Mouse (Mus musculus) adrenal gland, postnatal 36 days (tissue): ENCODE data around the gene Snrpe. TPM values are rescaled to one million over a fixed set of nuclear protein-coding genes. Genes with fewer than 3 reads are reported as not detected.

Source experiments
- DNase-seq, 2 experiments: peaks; one replicate each; pipeline ENCODE4 v3.0.0; 2021; ENCODE audit warnings: mixed read lengths in 1 of 2
- long read RNA-seq, 2 experiments: library from polyadenylated mRNA; stranded (forward); transcript quantifications; one replicate each; pipeline ENCODE4 v2.0.0; 2021; ENCODE audit warnings: borderline sequencing depth in 2 of 2
- total RNA-seq, 2 experiments: library from RNA; stranded (reverse); gene quantifications; 2 replicates each; pipeline ENCODE4 v1.2.3; 2021

Gene Snrpe
- total RNA-seq: 100 to 1,000 TPM; 116 TPM
- long read RNA-seq, experiment 1, transcript Snrpe-206 (4 exons, 653 nt): minor isoform, 5 of 143 reads
- long read RNA-seq, experiment 1, transcript Snrpe-204 (5 exons, 503 nt): major isoform, 117 of 143 reads
- long read RNA-seq, experiment 1, partial matches to known transcripts: 18 of 143 reads
- long read RNA-seq, experiment 1, other reads (novel, unspliced or antisense): 2 of 143 reads
- long read RNA-seq, experiment 2, transcript Snrpe-204 (5 exons, 503 nt): major isoform, 63 of 74 reads
- long read RNA-seq, experiment 2, partial matches to known transcripts: 4 of 74 reads
- long read RNA-seq, experiment 2, other reads (novel, unspliced or antisense): 2 of 74 reads

DNA sequence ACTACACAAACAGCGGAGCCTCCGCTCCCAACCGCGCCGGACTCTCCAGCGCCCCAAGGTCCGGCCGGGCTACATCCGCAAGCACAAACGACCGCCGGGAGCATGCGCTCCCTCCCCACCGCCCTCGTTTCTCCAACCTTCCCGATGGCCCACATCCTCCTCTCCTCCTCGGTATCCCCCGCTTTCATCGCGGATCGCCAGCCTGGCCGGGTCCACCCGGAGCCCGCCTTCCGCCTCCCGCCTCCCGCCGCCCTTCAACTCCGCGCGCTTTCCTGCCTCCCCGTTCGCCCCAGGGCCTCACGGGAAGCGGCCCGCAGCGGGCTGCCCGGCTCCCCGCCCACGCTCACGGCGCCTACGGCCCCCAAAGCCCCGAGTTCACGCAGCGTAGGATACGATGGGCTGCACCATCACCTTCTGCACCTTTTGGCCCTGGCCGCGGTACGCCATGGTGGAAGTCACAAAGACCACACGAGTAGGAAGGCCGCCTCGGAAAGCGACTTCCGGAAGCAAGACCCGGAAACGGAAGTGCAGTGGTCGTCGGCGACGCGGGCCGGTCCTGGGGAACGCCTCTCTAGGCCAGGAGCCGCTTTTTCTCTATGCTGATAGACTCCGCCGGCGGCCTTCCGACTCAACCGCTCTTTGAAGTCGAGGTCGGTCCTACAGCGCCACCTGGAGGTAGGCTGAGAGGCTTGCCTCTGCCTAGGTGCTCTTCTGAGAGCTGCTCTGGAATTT is at the start of gene Snrpe:
TSS of gene Snrpe (minus strand) at position 521 of the 732 bp plus-strand sequence.
- DNase-seq: peak; percentile 97 to 98

DNA sequence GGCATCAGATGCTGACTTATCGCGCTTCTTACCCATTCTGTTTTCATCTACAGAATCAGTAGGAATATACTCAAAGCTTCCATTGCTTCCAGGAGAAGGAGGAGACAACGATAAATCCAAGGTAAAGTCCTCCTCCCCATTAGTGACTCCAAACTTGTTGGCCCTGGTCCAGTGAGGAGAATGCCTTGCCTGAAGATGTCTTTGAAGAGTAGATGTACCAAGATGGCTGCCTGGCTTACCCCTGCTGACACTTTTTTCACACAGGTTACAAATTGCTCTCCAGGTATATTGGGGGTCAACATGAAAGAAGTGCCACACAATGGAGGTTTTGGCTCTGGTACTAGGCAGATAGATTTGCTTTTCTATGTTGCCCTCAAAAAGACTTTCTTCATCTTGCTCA is 48.8 kb upstream of the Snrpe start:
- DNase-seq: no peak

DNA sequence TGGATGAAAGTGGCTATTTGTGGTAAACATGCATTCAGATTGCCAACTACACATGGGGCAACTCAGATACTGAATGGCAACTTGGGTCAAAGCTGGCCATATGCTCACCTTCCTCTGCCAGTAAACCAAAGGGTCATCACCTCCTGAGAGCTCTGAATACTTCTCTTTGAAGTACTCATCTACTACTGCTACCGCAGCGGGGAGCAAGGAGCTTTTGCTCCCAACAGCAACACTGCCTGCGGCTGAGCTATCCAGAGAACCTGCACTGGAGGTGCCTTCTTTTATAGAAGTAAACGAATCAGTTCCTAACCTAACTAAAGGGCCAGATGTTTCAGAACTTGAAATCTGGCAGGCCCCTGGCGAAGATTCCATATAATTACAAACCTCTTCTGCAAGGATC is 46.7 kb upstream of the Snrpe start:
- no peak for DNase-seq

DNA sequence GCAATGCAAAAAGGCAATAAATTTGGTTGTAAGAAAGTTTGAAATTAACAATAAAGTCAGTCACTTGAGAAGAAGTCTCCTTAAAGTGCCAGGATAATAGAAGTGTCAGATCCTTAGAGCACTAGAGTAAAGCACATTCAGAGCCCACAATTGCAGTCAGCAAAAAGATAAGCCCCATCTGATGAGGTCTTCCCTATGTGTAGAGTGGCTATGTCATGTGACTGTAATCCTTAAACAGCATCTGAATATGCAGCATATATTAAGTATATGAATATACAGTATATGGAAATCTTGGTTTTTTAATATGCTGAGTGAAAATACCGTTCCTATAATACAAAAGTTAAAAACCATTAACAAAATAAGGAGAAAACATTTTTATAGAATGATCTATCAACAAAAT is 42.9 kb upstream of the Snrpe start:
- DNase-seq: no peak

DNA sequence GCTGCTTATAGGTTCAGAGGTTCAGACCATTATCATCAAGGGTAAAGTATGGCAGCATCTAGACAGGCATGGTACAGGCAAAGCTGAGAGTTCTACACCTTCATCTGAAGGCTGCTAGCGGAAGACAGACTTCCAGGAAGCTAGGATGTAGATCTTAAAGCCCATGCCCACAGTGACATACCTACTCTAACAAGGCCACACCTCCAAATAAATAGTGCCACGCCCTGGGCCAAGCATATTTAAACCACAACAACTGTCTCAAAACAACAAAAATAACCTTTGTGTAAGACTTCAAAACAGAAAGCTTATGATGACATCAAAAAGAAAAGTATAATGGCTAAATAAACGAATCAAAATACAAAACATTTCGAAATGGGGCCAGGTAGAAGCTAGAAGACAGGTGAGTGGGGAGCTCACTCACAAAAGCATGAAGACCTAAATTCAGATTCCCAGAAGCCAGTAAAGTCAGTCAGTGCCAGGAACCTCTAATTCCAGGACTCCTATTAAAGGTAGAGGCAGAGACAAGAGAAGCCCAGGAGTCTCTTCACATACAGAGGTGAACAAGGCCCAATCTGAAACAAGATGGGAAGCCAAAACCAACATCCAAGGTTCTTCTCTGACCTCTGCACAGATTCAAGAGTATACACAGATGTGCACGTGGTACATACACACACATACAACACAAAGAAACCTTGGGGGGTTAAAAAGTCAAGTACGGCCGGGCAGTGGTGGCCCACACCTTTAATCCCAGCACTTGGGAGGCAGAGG is 40.4 kb upstream of the Snrpe start:
- no peak for DNase-seq

DNA sequence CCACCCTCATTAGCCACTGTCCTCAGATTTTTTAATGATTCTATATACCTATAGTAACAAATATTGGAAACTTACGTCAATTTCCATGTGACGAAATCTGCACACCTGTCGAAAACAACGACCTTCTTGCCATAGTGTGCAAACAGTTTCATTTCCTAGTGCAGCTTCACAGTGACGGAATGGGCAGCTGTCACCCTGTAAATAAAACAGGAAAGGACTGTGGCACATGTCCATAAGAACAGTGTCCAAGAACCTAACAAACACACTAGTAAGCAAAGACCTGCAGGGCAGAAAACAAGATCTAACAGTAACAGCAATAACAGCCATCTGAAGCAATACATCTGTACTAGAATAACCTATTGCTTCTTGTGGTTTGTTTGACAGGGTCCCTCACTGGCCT is 35.6 kb upstream of the Snrpe start:
- no peak for DNase-seq

DNA sequence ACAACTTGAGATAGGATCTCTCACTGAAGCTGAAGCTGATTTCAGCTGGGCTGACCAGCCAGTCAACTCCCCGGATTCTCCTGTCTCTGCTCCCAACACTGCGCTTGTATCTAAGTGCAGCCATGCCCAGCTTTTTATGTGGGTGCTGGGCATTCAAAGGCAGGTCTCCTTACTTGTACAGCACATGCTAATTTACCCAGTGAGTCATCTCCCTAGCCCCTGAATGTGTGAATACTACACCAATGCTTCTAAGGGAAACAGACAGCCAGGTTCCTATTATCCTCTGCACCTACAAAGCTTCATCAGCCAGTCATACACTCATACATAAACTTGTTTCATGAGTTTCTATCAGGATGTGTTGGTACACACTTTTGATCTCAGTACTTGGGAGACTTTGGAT is 31.1 kb upstream of the Snrpe start:
- no peak for DNase-seq

DNA sequence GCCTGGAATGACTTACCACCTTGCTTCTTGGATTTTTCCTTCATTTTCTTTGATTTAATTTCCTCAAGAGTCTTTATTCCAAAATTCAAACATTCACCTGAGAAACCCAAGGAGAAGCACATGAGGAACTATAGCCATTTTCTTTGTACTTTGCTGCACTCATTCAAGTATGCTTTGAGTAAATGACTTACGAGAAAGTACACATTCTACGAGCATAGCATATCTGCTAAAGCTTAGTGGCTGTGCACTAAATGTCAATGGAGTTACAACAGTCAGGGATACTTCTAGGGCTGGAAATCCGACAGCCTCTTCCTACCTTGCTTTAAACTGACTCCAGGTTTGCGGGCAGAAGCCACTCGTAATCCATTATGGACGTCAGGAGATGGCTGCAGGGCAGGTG is 28.4 kb upstream of the Snrpe start:
- DNase-seq: no peak

DNA sequence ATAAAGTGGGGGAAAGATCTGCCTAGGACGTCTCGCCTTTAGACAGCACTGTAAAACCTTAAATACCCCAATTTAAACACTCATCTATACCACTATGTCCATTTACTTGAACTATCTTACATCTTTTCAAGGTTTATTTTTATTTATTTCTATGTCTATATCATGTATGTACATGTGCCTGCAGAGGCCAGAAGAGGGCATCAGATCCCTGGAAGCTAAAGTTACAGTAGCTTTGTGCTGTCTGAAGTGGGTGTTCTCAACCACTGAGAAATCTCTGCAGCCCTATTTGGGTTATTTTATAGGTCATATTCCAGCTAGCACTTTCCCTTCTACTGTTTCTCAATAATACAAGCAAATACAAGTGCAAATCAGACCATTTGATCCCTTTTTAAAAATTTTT is 22.1 kb upstream of the Snrpe start:
- DNase-seq: no peak

DNA sequence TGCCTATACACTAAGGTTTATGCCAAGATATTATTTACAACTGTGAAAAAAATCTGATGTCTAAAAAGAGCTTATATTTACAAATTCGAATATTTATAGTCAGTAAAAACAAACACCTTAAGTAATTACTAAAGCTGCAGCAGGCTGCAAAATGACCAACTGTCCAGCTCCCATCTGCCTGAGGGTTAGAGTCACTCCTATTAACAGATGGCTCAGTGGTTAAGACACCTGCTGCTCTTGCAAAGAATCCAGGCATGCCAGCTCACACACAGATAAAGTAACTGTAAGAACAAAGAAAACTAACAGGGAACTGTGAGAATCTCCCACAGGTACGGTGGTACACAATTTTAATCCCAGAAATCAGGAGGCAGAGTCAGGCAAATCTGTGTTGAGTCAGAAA is 15.0 kb upstream of the Snrpe start:
- no peak for DNase-seq

DNA sequence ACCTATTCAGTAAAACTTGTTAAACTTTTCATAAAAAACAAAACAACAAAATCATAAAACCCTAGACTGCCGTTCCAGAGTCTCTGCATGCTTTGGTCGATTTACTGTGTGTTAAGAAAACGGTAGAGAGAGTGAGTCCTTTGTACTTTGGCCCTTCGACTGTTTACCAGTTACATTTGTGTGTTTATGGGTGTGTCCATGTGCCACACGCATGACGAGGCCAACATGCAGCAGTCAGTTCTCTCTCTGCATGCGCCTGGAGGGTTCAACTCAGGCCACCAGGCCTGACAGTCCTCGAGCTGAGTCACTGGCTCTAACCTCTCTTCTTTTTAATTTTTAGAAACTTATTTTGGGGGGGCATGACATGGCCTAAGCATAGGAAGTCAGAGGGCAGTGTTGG is 8.2 kb upstream of the Snrpe start:
- no peak for DNase-seq

DNA sequence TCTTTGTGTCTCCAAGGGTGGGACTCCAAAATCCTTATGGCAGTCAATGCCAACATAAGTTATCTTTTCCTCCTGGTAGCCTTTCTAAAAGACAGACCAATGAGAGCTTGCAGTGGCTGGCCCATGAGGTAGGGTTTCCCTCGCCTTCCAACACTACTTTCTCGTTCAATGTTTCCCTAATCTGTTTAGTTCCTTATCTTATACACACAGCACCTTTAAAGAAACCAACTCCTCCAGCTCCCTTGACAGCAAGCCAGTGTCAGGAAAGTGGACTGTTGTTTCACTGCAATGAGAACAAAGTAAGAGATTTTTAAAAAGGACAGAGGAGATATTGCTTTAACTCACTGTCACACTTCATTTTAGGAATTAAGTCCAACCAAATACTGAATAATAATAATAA is 7.8 kb upstream of the Snrpe start:
- DNase-seq: no peak

DNA sequence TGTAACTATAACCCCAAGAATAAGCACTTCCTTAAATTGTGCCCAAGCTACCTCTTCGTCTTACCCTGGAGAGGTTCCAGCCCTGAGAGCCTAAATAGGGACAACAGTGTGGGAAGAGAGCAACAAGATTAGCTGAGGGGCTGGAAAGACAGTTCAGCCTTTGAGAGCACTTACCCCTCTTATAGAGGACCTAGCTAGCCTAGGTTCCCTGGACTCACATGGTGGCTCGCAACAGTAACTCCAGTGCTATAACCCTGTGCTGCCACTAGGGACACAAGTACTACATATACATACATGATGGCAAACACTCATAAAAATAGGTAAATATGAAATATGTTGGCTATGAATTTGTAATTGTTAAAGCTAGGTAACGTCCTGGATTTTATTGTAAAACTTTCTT is 3.7 kb upstream of the Snrpe start:
- DNase-seq: no peak

DNA sequence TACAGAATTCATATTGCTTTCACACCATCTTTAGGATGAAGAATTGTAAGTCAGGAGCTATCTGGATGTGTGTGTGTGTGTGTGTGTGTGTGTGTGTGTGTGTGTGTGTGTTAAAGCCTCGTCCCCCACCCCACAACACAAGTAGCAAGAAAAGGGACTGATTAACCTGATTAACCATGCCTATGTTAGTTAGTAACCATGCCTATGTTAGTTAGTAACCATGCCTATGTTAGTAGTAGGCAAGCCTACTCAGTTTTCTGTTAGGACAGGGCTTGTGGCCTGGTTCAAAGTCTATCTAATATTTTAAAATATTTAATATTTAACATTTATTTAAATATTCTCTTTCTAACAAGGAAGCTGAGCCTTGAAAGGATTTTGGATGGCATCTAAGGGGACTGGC is 1.3 kb upstream of the Snrpe start:
- DNase-seq: no peak

DNA sequence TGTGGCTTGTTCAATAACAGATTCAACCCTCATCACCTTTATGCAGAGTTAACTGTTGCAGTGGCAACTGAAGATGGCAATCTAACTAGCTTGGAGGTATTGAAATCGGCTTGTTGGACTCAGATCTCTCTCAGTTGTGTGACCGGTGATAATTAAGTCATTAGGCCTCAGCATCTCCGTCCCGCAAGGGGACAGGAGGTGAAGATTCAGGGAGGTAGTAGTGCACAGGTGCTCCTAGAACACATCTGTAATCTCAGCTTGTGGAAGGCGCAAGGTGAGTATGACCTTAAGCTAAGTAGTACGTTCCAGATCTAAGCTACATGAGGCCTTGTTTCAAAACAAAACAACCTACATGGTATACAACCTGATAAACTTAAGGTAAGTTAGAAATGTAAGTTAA is 510 bp upstream of the Snrpe start:
- no peak for DNase-seq

DNA sequence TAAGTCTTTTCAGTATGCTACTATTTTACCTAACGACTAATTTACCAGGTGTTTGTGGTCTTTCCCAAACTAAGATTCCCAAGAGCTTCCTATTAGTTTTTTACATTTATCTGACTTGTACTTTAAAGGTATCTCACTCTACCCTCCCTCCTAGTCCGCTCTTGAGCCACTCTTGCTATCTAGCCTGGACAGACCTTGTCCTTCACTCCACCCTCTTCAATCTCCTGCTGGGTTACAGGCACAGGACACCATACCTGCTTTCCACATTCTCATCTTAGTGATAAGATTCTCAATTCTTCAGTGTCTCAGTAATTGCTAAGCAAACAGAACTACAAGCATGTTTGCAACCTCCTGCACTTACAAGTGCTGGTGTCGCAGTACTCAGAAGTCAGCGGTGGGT is 6.9 kb downstream of the Snrpe start:
- DNase-seq: no peak

DNA sequence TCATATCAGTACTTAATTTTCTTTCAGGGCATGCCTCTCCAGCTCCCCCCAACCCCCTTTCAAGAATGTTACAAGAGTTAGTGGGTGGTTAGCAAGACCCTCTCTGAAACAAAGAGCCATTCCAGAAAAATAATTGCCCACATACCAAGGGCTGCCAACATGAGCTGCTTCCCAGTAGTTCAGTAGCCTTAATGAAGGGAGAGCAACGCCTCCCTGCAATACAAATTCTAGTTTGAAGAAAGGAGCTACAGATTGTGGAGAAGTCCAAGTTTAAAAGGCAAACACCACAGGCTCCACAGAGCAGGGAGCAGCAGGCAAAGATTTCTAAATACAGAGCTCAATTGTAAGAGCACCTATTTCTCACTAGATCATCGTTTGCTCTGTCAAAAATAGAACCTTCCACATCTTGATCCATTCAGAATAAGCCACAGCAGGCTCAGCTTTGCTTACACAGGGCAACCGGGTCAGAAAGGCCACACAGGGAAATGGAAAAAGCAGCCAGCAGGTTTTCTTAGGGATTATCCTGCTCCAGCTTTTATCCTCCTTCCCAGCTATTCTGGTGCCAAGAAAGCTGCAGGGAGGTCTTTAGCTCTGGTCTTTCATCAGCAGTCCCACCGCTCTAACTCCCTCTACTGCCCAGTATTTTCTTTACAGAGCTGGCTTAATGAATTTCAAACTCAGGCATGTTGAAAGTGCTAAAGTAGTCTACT is 13.6 kb downstream of the Snrpe start:
- DNase-seq: no peak

DNA sequence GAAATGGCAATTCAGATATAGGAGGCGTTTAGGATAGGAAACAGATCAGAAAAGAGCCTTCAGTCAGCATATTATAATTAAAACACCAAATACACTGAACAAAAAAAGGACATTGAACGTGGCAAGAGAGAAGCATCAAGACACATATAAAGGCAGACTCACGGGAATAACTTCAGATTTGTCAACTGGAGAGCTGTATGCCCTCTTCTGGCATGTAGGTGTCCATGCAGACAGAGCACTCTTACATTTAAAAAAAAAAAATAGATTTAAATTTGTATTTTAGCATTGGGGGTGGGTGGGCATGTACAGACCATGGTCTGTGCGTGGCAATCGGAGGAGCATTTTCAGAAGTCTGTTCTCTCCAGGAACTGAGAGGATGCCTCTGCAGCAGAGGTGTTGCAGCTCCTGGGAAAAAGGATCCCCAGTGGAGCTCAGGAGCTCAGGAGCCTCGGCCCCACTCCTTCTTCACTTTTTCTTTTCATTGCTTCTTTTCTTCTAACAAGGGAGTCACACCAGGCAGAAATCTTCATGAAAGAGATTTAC is 24.0 kb downstream of the Snrpe start:
- DNase-seq: no peak

DNA sequence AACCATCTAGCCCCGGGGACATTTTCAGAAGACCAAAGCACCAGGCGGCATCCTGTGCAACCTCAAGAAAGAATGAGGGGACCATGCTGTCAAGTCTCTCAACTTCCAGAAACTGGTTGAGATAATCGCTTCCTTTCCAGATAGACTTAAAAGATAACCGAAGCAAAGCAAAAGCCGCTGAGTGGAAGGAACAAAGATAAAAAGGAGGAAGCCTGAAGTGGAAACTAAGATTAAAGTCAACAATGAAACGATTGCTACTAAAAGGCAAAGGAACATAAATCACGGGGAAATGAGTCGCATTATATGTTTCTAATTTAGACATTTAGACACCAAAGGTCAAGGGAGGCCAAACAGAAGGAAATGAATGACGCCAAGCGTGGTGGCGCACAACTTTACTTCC is 38.8 kb downstream of the Snrpe start:
- no peak for DNase-seq
